Mouse (Mus musculus) MEL (cell line): ENCODE results near the gene Actn1. TPM values are rescaled to one million over a fixed set of nuclear protein-coding genes. Genes with fewer than 3 reads are reported as not detected.
A peak's percentile ranks its signal among the peaks of the same experiment; 100 is the strongest.

Experiments
- DNase-seq: peaks from one replicate; pipeline ENCODE4 v3.0.0; 2011; ENCODE audit warnings: low read depth, low spot score
- H3K27ac ChIP-seq: 2 replicates; pipeline ENCODE4 v1.5.1; 2012; ENCODE audit warnings: low read depth, mild to moderate bottlenecking, control low read depth, low read length, moderate library complexity; ENCODE audit not compliant: control insufficient read depth
- H3K27me3 ChIP-seq, 2 experiments: fragments of 150-350 bp in 1 of 2; sonication (generic) in 1 of 2; 2 replicates each; pipeline ENCODE4 v1.6.1; 2012; ENCODE audit warnings: low read length in 2 of 2, mild to moderate bottlenecking in 2 of 2, improper control_type of control experiment in 1 of 2, moderate library complexity in 1 of 2; ENCODE audit not compliant: insufficient read depth in 2 of 2, control insufficient read depth in 1 of 2
- H3K36me3 ChIP-seq, 2 experiments: 2 replicates each; pipeline ENCODE4 v1.6.1; 2012 to 2014; ENCODE audit warnings: low read length in 2 of 2, improper control_type of control experiment in 1 of 2, inconsistent platforms in 1 of 2, mild to moderate bottlenecking in 1 of 2; ENCODE audit not compliant: insufficient read depth in 2 of 2, control insufficient read depth in 1 of 2
- H3K4me1 ChIP-seq, 2 experiments: fragments of 150-350 bp in 1 of 2; sonication (generic) in 1 of 2; 2 replicates each; pipeline ENCODE4 v1.6.1; 2012; ENCODE audit warnings: low read length in 2 of 2, improper control_type of control experiment in 1 of 2, mild to moderate bottlenecking in 1 of 2; ENCODE audit not compliant: insufficient read depth in 2 of 2, control insufficient read depth in 1 of 2
- H3K4me3 ChIP-seq, 2 experiments: fragments of 150-350 bp in 1 of 2; sonication (generic) in 1 of 2; 2 replicates each; pipeline ENCODE4 v1.5.1; 2012; ENCODE audit warnings: low read depth in 2 of 2, low read length in 2 of 2, mild to moderate bottlenecking in 2 of 2, moderate library complexity in 2 of 2, control low read depth in 1 of 2, improper control_type of control experiment in 1 of 2; ENCODE audit not compliant: control insufficient read depth in 1 of 2, insufficient read depth in 1 of 2
- H3K79me2 ChIP-seq: 2 replicates; pipeline ENCODE4 v1.6.1; 2012; ENCODE audit warnings: mild to moderate bottlenecking, low read length, moderate library complexity; ENCODE audit not compliant: control insufficient read depth, poor library complexity, insufficient read depth
- H3K9ac ChIP-seq: 2 replicates; pipeline ENCODE4 v1.6.1; 2012; ENCODE audit warnings: low read depth, mild to moderate bottlenecking, control low read depth, low read length, moderate library complexity; ENCODE audit not compliant: control insufficient read depth, poor library complexity, severe bottlenecking
- H3K9me3 ChIP-seq: fragments of 150-350 bp; sonication (generic); replicated peaks from 2 replicates; pipeline ENCODE4 v1.6.1; 2012; ENCODE audit warnings: mild to moderate bottlenecking, low read length, improper control_type of control experiment, moderate library complexity; ENCODE audit not compliant: insufficient read depth
- BHLHE40 ChIP-seq: IDR thresholded peaks from 2 replicates; pipeline ENCODE4 v1.6.1; 2012; ENCODE audit warnings: low read depth, mild to moderate bottlenecking, inconsistent platforms, low read length, improper control_type of control experiment, borderline replicate concordance
- CHD1 ChIP-seq: IDR thresholded peaks from 2 replicates; pipeline ENCODE4 v1.6.1; 2012; ENCODE audit warnings: low read depth, mild to moderate bottlenecking, inconsistent platforms, low read length, improper control_type of control experiment
- CHD2 ChIP-seq: IDR thresholded peaks from 2 replicates; pipeline ENCODE4 v1.6.1; 2011; ENCODE audit warnings: low read length, improper control_type of control experiment
- CTCF ChIP-seq, 3 experiments: IDR thresholded peaks in 2 of 3; conservative IDR thresholded peaks in 1 of 3; 2 replicates each; pipeline ENCODE4 v1.5.1; 2011 to 2012; ENCODE audit warnings: low read length in 3 of 3, low read depth in 2 of 3, mild to moderate bottlenecking in 2 of 3, improper control_type of control experiment in 1 of 3, inconsistent platforms in 1 of 3, mixed read lengths in 1 of 3, moderate library complexity in 1 of 3; ENCODE audit not compliant: control insufficient read depth in 1 of 3, insufficient read depth in 1 of 3, poor library complexity in 1 of 3, severe bottlenecking in 1 of 3
- EP300 ChIP-seq, 2 experiments: IDR thresholded peaks; 2 replicates each; pipeline ENCODE4 v1.6.1; 2011; ENCODE audit warnings: improper control_type of control experiment in 2 of 2, low read length in 2 of 2, low read depth in 1 of 2, mild to moderate bottlenecking in 1 of 2
- GABPA ChIP-seq: IDR thresholded peaks from 2 replicates; pipeline ENCODE4 v1.6.1; 2012; ENCODE audit warnings: low read depth, mild to moderate bottlenecking, inconsistent platforms, low read length, improper control_type of control experiment, moderate library complexity
- GATA1 ChIP-seq: IDR thresholded peaks from 2 replicates; pipeline ENCODE4 v1.6.1; 2011; ENCODE audit warnings: low read depth, low read length, improper control_type of control experiment
- HCFC1 ChIP-seq: IDR thresholded peaks from 2 replicates; pipeline ENCODE4 v1.6.1; 2012; ENCODE audit warnings: low read depth, mild to moderate bottlenecking, inconsistent platforms, low read length, improper control_type of control experiment, moderate library complexity
- JUND ChIP-seq: IDR thresholded peaks from 2 replicates; pipeline ENCODE4 v1.6.1; 2011; ENCODE audit warnings: low read depth, mild to moderate bottlenecking, improper control_type of control experiment, low read length
- KAT2A ChIP-seq: conservative IDR thresholded peaks from 2 replicates; pipeline ENCODE4 v1.6.1; 2012; ENCODE audit warnings: low read depth, low read length, improper control_type of control experiment, inconsistent platforms
- MAX ChIP-seq: IDR thresholded peaks from 2 replicates; pipeline ENCODE4 v1.6.1; 2011; ENCODE audit warnings: low read length, improper control_type of control experiment
- MAZ ChIP-seq: IDR thresholded peaks from 2 replicates; pipeline ENCODE4 v1.6.1; 2012; ENCODE audit warnings: low read depth, mild to moderate bottlenecking, inconsistent platforms, low read length, improper control_type of control experiment
- MEF2A ChIP-seq: IDR thresholded peaks from 2 replicates; pipeline ENCODE4 v1.6.1; 2014; ENCODE audit warnings: low read depth, mild to moderate bottlenecking, inconsistent platforms, low read length, improper control_type of control experiment; ENCODE audit not compliant: poor library complexity, insufficient replicate concordance, severe bottlenecking; ENCODE audit errors: extremely low read depth
- NRF1 ChIP-seq: IDR thresholded peaks from 2 replicates; pipeline ENCODE4 v1.6.1; 2014; ENCODE audit warnings: low read depth, mild to moderate bottlenecking, inconsistent platforms, low read length, improper control_type of control experiment, moderate library complexity; ENCODE audit not compliant: poor library complexity, insufficient read depth, severe bottlenecking
- POLR2A ChIP-seq, 2 experiments: IDR thresholded peaks; 2 replicates each; pipeline ENCODE4 v1.6.1; 2011 to 2012; ENCODE audit warnings: low read length in 2 of 2, mild to moderate bottlenecking in 2 of 2, control low read depth in 1 of 2, improper control_type of control experiment in 1 of 2, low read depth in 1 of 2, moderate library complexity in 1 of 2; ENCODE audit not compliant: control insufficient read depth in 1 of 2, insufficient read depth in 1 of 2, poor library complexity in 1 of 2
- POLR2AphosphoS2 ChIP-seq: IDR thresholded peaks from 2 replicates; pipeline ENCODE4 v1.6.1; 2011; ENCODE audit warnings: low read length, improper control_type of control experiment
- POLR2AphosphoS5 ChIP-seq: IDR thresholded peaks from 2 replicates; pipeline ENCODE4 v1.6.1; 2012; ENCODE audit warnings: low read depth, borderline replicate concordance, mild to moderate bottlenecking, inconsistent platforms, low read length, moderate library complexity, mixed read lengths
- TAL1 ChIP-seq: IDR thresholded peaks from 2 replicates; pipeline ENCODE4 v1.6.1; 2012; ENCODE audit warnings: mild to moderate bottlenecking, inconsistent platforms, low read length, moderate library complexity, mixed read lengths
- USF1 ChIP-seq: IDR thresholded peaks from 2 replicates; pipeline ENCODE4 v1.6.1; 2014; ENCODE audit warnings: low read depth, mild to moderate bottlenecking, inconsistent platforms, low read length, improper control_type of control experiment, moderate library complexity
- USF2 ChIP-seq, 2 experiments: IDR thresholded peaks; 2 replicates each; pipeline ENCODE4 v1.6.1; 2011 to 2012; ENCODE audit warnings: improper control_type of control experiment in 2 of 2, low read length in 2 of 2, borderline replicate concordance in 1 of 2, inconsistent platforms in 1 of 2, low read depth in 1 of 2, mild to moderate bottlenecking in 1 of 2; ENCODE audit not compliant: insufficient read depth in 1 of 2
- ZMIZ1 ChIP-seq: IDR thresholded peaks from 2 replicates; pipeline ENCODE4 v1.6.1; 2012; ENCODE audit warnings: low read depth, mild to moderate bottlenecking, inconsistent platforms, low read length, improper control_type of control experiment, moderate library complexity
- polyA plus RNA-seq, 2 experiments: library from polyadenylated mRNA; stranded (reverse) in 1 of 2; unstranded in 1 of 2; fragments of >175 nt in 1 of 2; fragments of >200 nt in 1 of 2; gene quantifications; 2 replicates each; pipeline versions ENCODE4 v1.2.1 to v1.2.4; 2012; ENCODE audit warnings: low replicate concordance in 2 of 2, low read depth in 1 of 2; ENCODE audit not compliant: insufficient read length in 2 of 2, insufficient read depth in 1 of 2, missing spikeins in 1 of 2
- total RNA-seq: library from RNA; depleted of rRNA; stranded (reverse); fragments of 300-350 nt; gene quantifications from 2 replicates; pipeline ENCODE4 v1.2.3, GENCODE M21; 2012

Actn1 gene
- total and polyA plus RNA-seq, 3 experiments = 7.8 to 27.0 TPM; not detected in 1

DNA sequence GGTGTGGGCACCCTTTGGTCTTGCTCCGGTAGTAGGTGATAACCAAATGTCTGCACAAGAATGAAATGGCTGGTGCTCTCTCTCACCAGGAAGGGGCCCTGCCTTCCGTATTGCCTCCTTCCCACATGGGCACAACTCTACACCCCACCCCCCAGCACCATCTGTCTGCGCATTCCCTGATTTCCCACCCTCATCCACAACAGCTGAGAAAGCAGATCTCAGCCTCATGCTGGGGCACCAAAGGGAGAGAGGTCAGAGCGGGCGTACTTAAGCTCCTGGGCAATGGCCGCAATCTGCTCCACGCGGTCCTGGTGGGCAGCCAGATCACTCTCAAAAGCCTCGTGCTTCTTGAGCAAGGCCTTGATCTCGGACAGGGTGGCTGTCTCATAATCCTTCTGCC lies 82.1 kb downstream of the Actn1 start:
- Histone ChIP-seq H3K4me1 (no peaks in the 10 kb centered on the region), H3K4me3 (no peak overlapping the region), H3K9ac (no peak overlapping the region), H3K79me2 (no peaks in the 10 kb centered on the region), H3K36me3 (no peaks in the 10 kb centered on the region; a peak in 1 of 4 replicates), H3K27ac (no peak overlapping the region), H3K9me3 (no peaks in the 10 kb centered on the region), H3K27me3 (no peaks in the 10 kb centered on the region)
- TF ChIP-seq JUND = no peak
- no peak for TF ChIP-seq POLR2AphosphoS2
- no peak for TF ChIP-seq MAZ
- no peak for TF ChIP-seq POLR2A (IDR thresholded peaks at IDR 0.05; ENCODE audit: control insufficient read depth in 1 of 2, insufficient read depth in 1 of 2, low read depth in 1 of 2, low read length in 2 of 2, poor library complexity in 1 of 2)
- TF ChIP-seq NRF1 = no peak
- TF ChIP-seq GATA1 = no peak
- no peak for TF ChIP-seq TAL1
- no peak for TF ChIP-seq CHD2
- TF ChIP-seq GABPA = no peak
- no peak for TF ChIP-seq MAX
- TF ChIP-seq ZMIZ1 = no peak
- TF ChIP-seq USF2 (IDR thresholded peaks at IDR 0.05; ENCODE audit: borderline replicate concordance in 1 of 2, insufficient read depth in 1 of 2, low read depth in 1 of 2, low read length in 2 of 2) = no peak
- no peak for TF ChIP-seq CTCF (IDR thresholded peaks at IDR 0.05 in 2 of 3, conservative IDR thresholded peaks at IDR 0.05 in 1 of 3; ENCODE audit: control insufficient read depth in 1 of 3, insufficient read depth in 1 of 3, low read depth in 2 of 3, low read length in 3 of 3, poor library complexity in 1 of 3, severe bottlenecking in 1 of 3)
- no peak for TF ChIP-seq CHD1
- TF ChIP-seq HCFC1 = no peak
- TF ChIP-seq USF1 = no peak
- no peak for TF ChIP-seq KAT2A
- no peak for TF ChIP-seq BHLHE40
- no peak for TF ChIP-seq MEF2A
- no peak for TF ChIP-seq EP300 (IDR thresholded peaks at IDR 0.05; ENCODE audit: low read depth in 1 of 2, low read length in 2 of 2)
- DNase-seq = no peak

DNA sequence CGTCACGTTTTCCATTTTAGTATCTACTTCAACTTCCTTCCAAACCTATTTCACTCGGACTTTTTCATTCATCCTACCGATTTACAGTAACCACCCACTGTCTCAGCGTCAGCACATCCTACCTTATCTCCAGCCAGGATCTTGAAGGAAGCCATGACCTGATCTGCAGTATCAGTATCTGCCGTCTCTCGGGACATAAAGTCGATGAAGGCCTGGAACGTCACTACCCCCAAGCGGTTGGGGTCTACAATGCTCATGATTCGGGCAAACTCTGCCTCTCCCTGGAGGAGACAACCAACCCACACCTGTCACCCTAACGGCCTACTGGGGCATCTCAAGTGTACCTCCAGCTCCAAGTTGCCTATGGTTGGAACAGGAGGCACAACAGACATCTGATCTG lies 91.4 kb downstream of the Actn1 start:
- Histone ChIP-seq H3K27me3 (no peaks in the 10 kb centered on the region), H3K79me2 (peaks cover 2% of the 10 kb centered on the region; the same call in 1 of the 2 replicates), H3K4me1 (peaks cover 6 to 12% of the 10 kb centered on the region in 2 experiments), H3K9ac (peak overlapping the region; percentile 97), H3K9me3 (no peaks in the 10 kb centered on the region), H3K4me3 (peak overlapping the region; percentile 86 to 90), H3K27ac (peak overlapping the region; percentile 91), H3K36me3 (peaks cover 0 to 10% of the 10 kb centered on the region in 2 experiments; a peak in 2 of 4 replicates)
- no peak for TF ChIP-seq POLR2AphosphoS5
- peak; percentile 67 for TF ChIP-seq GATA1
- no peak for DNase-seq
